Mouse (Mus musculus) granulocyte monocyte progenitor cell, adult 5-6 weeks (primary cell): ENCODE data around the gene Arpc3. TPM values are rescaled to one million over a fixed set of nuclear protein-coding genes. Genes with fewer than 3 reads are reported as not detected.

Source experiments
- ATAC-seq: replicated peaks from 2 replicates; pipeline ENCODE4 v1.8.0; 2016; ENCODE audit warnings: mild to moderate bottlenecking, moderate TSS enrichment, inconsistent platforms; ENCODE audit not compliant: poor library complexity, severe bottlenecking
- total RNA-seq, 2 experiments: library from RNA; stranded (forward) in 1 of 2; stranded (reverse) in 1 of 2; fragments of 200-712, 200-1000 nt in 1 of 2; fragments of >200 nt in 1 of 2; fragmentation: Nextera tagmentation in 1 of 2; gene quantifications; 2 replicates each; pipeline ENCODE4 v1.2.3; 2014 to 2017

Gene Arpc3
- total RNA-seq, 2 experiments from 2014 or later, result 271 to 1,056 TPM

GRCm38 (mm10) chr5:122461431-122461830, 69.8 kb downstream of the Arpc3 start:
- ATAC-seq, result no peak

Other genes with a start within 250 kb of the Arpc3 start
- gene Ppp1cc, start 233.6 kb upstream of the Arpc3 start, total RNA-seq (2014; fragmentation: Nextera tagmentation), result 284 and 366 TPM in 2 replicates
- 247 and 254 TPM in 2 replicates for gene Ppp1cc, start 233.6 kb upstream of the Arpc3 start, total RNA-seq (2017)
- gene Hvcn1, start 185.1 kb upstream of the Arpc3 start, total RNA-seq (2014; fragmentation: Nextera tagmentation), result 53.8 and 59.5 TPM in 2 replicates
- gene Hvcn1, start 185.1 kb upstream of the Arpc3 start, total RNA-seq (2017), result 66.8 and 84.3 TPM in 2 replicates
- gene Tctn1, start 127.4 kb upstream of the Arpc3 start, total RNA-seq (2014; fragmentation: Nextera tagmentation), result 7.2 and 9.3 TPM in 2 replicates
- gene Tctn1, start 127.4 kb upstream of the Arpc3 start, total RNA-seq (2017), result 1.8 and 4.3 TPM in 2 replicates
- 12.0 and 14.8 TPM in 2 replicates for gene Pptc7, start 107.5 kb upstream of the Arpc3 start, total RNA-seq (2014; fragmentation: Nextera tagmentation)
- gene Pptc7, start 107.5 kb upstream of the Arpc3 start, total RNA-seq (2017), result 17.2 TPM in 2 replicates
- gene Rad9b, start 37.6 kb upstream of the Arpc3 start, total RNA-seq (2014; fragmentation: Nextera tagmentation), result 1.2 and 3.3 TPM in 2 replicates
- 4.6 and 5.6 TPM in 2 replicates for gene Rad9b, start 37.6 kb upstream of the Arpc3 start, total RNA-seq (2017)
- 118 and 128 TPM in 2 replicates for gene Vps29, start 37.5 kb upstream of the Arpc3 start, total RNA-seq (2014; fragmentation: Nextera tagmentation)
- 89.8 and 105 TPM in 2 replicates for gene Vps29, start 37.5 kb upstream of the Arpc3 start, total RNA-seq (2017)
- gene Gpn3, start 20.0 kb upstream of the Arpc3 start, total RNA-seq (2014; fragmentation: Nextera tagmentation), result 35.0 and 59.8 TPM in 2 replicates
- 42.2 and 51.9 TPM in 2 replicates for gene Gpn3, start 20.0 kb upstream of the Arpc3 start, total RNA-seq (2017)
- gene Fam216a, start 19.5 kb upstream of the Arpc3 start, total RNA-seq (2014; fragmentation: Nextera tagmentation), result 13.4 and 21.1 TPM in 2 replicates
- gene Fam216a, start 19.5 kb upstream of the Arpc3 start, total RNA-seq (2017), result 51.9 and 57.9 TPM in 2 replicates
- 13.8 and 27.3 TPM in 2 replicates for gene Anapc7, start 29.8 kb downstream of the Arpc3 start, total RNA-seq (2014; fragmentation: Nextera tagmentation)
- gene Anapc7, start 29.8 kb downstream of the Arpc3 start, total RNA-seq (2017), result 17.5 and 24.2 TPM in 2 replicates
- gene Atp2a2, start 110.3 kb downstream of the Arpc3 start, total RNA-seq (2014; fragmentation: Nextera tagmentation), result 71.0 and 77.6 TPM in 2 replicates
- 112 and 118 TPM in 2 replicates for gene Atp2a2, start 110.3 kb downstream of the Arpc3 start, total RNA-seq (2017)
- gene Ift81, start 222.6 kb downstream of the Arpc3 start, total RNA-seq (2014; fragmentation: Nextera tagmentation), result 0.67 and 1.5 TPM in 2 replicates
- gene Ift81, start 222.6 kb downstream of the Arpc3 start, total RNA-seq (2017), result 2.7 and 9.5 TPM in 2 replicates